Mouse (Mus musculus) kidney, adult 2 months (tissue): ENCODE measurements around the gene Tbl3.

Source experiments
- CTCF ChIP-seq: fragments of 200-500 bp; conservative IDR thresholded peaks from 2 replicates; pipeline ENCODE4 v1.5.1; 2011; ENCODE audit warnings: low read depth, mild to moderate bottlenecking, control low read depth, low read length, moderate library complexity, mixed read lengths; ENCODE audit not compliant: insufficient read depth, insufficient read length
- POLR2A ChIP-seq: fragments of 200-500 bp; IDR thresholded peaks from one replicate; pipeline ENCODE4 v1.6.1; 2011; ENCODE audit warnings: low read depth, low read length, control low read depth

DNA sequence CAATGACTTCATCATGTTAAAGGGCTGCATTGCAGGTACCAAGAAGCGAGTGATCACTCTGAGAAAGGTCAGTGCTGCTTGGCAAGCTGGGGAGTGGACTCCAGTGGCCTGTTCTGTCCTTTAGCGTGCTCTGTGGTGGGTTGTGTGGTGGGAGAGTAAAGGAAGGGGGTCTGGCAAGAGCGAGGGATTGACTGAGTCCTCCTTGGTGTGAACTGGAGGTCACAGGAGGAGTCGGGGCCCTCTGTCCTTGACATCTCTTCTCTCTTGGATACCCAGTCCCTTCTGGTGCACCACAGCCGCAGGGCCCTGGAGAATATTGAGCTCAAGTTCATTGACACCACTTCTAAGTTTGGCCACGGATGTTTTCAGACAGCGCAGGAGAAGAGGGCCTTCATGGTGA lies 28.0 kb upstream of the Tbl3 start:
- TF ChIP-seq CTCF, result no peak
- TF ChIP-seq POLR2A, result no peak
